Mouse (Mus musculus): Measurements from ENCODE around the gene Nav3. TPM values are rescaled to one million over a fixed set of nuclear protein-coding genes. Genes with fewer than 3 reads are reported as not detected.
A peak's percentile ranks its signal among the peaks of the same experiment; 100 is the strongest.

Nav3 gene
- polyA plus RNA-seq, 1 experiment from 2014 or later = 2.4 TPM

GRCm38 (mm10) chr10:109843661-109844060, 612.3 kb downstream of the Nav3 start:
- Histone ChIP-seq H3K9me3 (replicated peaks; ENCODE audit: control insufficient read depth, low read length) (no peaks in the 10 kb centered on the region), H3K27ac (ENCODE audit: low read length) (no peak overlapping the region), H3K27me3 (ENCODE audit: control insufficient read depth, insufficient read depth, low read length) (no peaks in the 10 kb centered on the region), H3K36me3 (ENCODE audit: control insufficient read depth, insufficient read depth, low read length) (no peaks in the 10 kb centered on the region), H3K4me1 (ENCODE audit: control insufficient read depth, insufficient read depth, low read length) (no peaks in the 10 kb centered on the region), H3K9ac (ENCODE audit: low read length) (no peak overlapping the region), H3K4me2 (ENCODE audit: low read depth, low read length) (no peak overlapping the region), H3K4me3 (replicated peaks; ENCODE audit: low read length) (no peak overlapping the region)
- 65% methylated on average over 4 of the region's 4 CpGs for WGBS
- ATAC-seq (ENCODE audit: insufficient read depth, low FRiP score) = no peak

GRCm38 (mm10) chr10:109832768-109833291, 623.2 kb downstream of the Nav3 start:
- H3K9ac ChIP-seq (ENCODE audit: low read length) = no peak overlapping the region
- H3K9me3 ChIP-seq (replicated peaks; ENCODE audit: control insufficient read depth, low read length) = no peaks in the 10 kb centered on the region
- 36% methylated on average over 18 of the region's 18 CpGs for whole genome bisulfite sequencing
- H3K4me1 ChIP-seq (ENCODE audit: control insufficient read depth, insufficient read depth, low read length) = no peaks in the 10 kb centered on the region
- no peak overlapping the region for H3K4me3 ChIP-seq (replicated peaks; ENCODE audit: low read length)
- no peaks in the 10 kb centered on the region for H3K27me3 ChIP-seq (ENCODE audit: control insufficient read depth, insufficient read depth, low read length)
- H3K36me3 ChIP-seq (ENCODE audit: control insufficient read depth, insufficient read depth, low read length) = no peaks in the 10 kb centered on the region
- ATAC-seq (ENCODE audit: insufficient read depth, low FRiP score) = no peak
- H3K27ac ChIP-seq (ENCODE audit: low read length) = no peak overlapping the region
- 0 out of 2 replicates have a peak overlapping the region, but pooled peaks have one; percentile 6 for H3K4me2 ChIP-seq (ENCODE audit: low read depth, low read length)

GRCm38 (mm10) chr10:109806782-109807493, 649.1 kb downstream of the Nav3 start:
- no peak for ATAC-seq (ENCODE audit: insufficient read depth, low FRiP score)
- H3K4me2 ChIP-seq (ENCODE audit: low read depth, low read length) = no peak overlapping the region
- WGBS = 61% methylated on average over 5 of the region's 5 CpGs
- H3K4me1 ChIP-seq (ENCODE audit: control insufficient read depth, insufficient read depth, low read length) = no peaks in the 10 kb centered on the region
- no peaks in the 10 kb centered on the region for H3K27me3 ChIP-seq (ENCODE audit: control insufficient read depth, insufficient read depth, low read length)
- no peaks in the 10 kb centered on the region for H3K9me3 ChIP-seq (replicated peaks; ENCODE audit: control insufficient read depth, low read length)
- no peaks in the 10 kb centered on the region for H3K36me3 ChIP-seq (ENCODE audit: control insufficient read depth, insufficient read depth, low read length)
- H3K27ac ChIP-seq (ENCODE audit: low read length) = no peak overlapping the region
- no peak overlapping the region for H3K9ac ChIP-seq (ENCODE audit: low read length)
- no peak overlapping the region for H3K4me3 ChIP-seq (replicated peaks; ENCODE audit: low read length)

GRCm38 (mm10) chr10:109803441-109803840, 652.6 kb downstream of the Nav3 start:
- no peak overlapping the region for H3K4me2 ChIP-seq (ENCODE audit: low read depth, low read length)
- no peaks in the 10 kb centered on the region for H3K36me3 ChIP-seq (ENCODE audit: control insufficient read depth, insufficient read depth, low read length)
- H3K4me1 ChIP-seq (ENCODE audit: control insufficient read depth, insufficient read depth, low read length) = no peaks in the 10 kb centered on the region
- H3K27ac ChIP-seq (ENCODE audit: low read length) = no peak overlapping the region
- H3K9me3 ChIP-seq (replicated peaks; ENCODE audit: control insufficient read depth, low read length) = no peaks in the 10 kb centered on the region
- H3K27me3 ChIP-seq (ENCODE audit: control insufficient read depth, insufficient read depth, low read length) = no peaks in the 10 kb centered on the region
- ATAC-seq (ENCODE audit: insufficient read depth, low FRiP score) = no peak
- H3K9ac ChIP-seq (ENCODE audit: low read length) = no peak overlapping the region
- no peak overlapping the region for H3K4me3 ChIP-seq (replicated peaks; ENCODE audit: low read length)

GRCm38 (mm10) chr10:109802236-109802635, 653.8 kb downstream of the Nav3 start:
- Histone ChIP-seq H3K4me3 (replicated peaks; ENCODE audit: low read length) (no peak overlapping the region), H3K36me3 (ENCODE audit: control insufficient read depth, insufficient read depth, low read length) (no peaks in the 10 kb centered on the region), H3K9ac (ENCODE audit: low read length) (no peak overlapping the region), H3K4me2 (ENCODE audit: low read depth, low read length) (no peak overlapping the region), H3K27ac (ENCODE audit: low read length) (no peak overlapping the region), H3K4me1 (ENCODE audit: control insufficient read depth, insufficient read depth, low read length) (no peaks in the 10 kb centered on the region), H3K27me3 (ENCODE audit: control insufficient read depth, insufficient read depth, low read length) (no peaks in the 10 kb centered on the region), H3K9me3 (replicated peaks; ENCODE audit: control insufficient read depth, low read length) (no peaks in the 10 kb centered on the region)
- ATAC-seq (ENCODE audit: insufficient read depth, low FRiP score) = no peak
- WGBS = 62% methylated on average over 1 of the region's 1 CpGs

GRCm38 (mm10) chr10:109799246-109799645, 656.8 kb downstream of the Nav3 start:
- Histone ChIP-seq H3K27ac (ENCODE audit: low read length) (no peak overlapping the region), H3K4me1 (ENCODE audit: control insufficient read depth, insufficient read depth, low read length) (no peaks in the 10 kb centered on the region), H3K36me3 (ENCODE audit: control insufficient read depth, insufficient read depth, low read length) (no peaks in the 10 kb centered on the region), H3K9ac (ENCODE audit: low read length) (no peak overlapping the region), H3K4me2 (ENCODE audit: low read depth, low read length) (no peak overlapping the region), H3K9me3 (replicated peaks; ENCODE audit: control insufficient read depth, low read length) (no peaks in the 10 kb centered on the region), H3K27me3 (ENCODE audit: control insufficient read depth, insufficient read depth, low read length) (no peaks in the 10 kb centered on the region), H3K4me3 (replicated peaks; ENCODE audit: low read length) (no peak overlapping the region)
- WGBS = 77% methylated on average over 6 of the region's 6 CpGs
- no peak for ATAC-seq (ENCODE audit: insufficient read depth, low FRiP score)

- no peaks in the 10 kb centered on the region for H3K36me3 ChIP-seq (ENCODE audit: control insufficient read depth, insufficient read depth, low read length)
- no peak overlapping the region for H3K4me2 ChIP-seq (ENCODE audit: low read depth, low read length)
- no peaks in the 10 kb centered on the region for H3K4me1 ChIP-seq (ENCODE audit: control insufficient read depth, insufficient read depth, low read length)
- H3K27me3 ChIP-seq (ENCODE audit: control insufficient read depth, insufficient read depth, low read length) = no peaks in the 10 kb centered on the region
- H3K4me3 ChIP-seq (replicated peaks; ENCODE audit: low read length) = no peak overlapping the region
- 49% methylated on average over 3 of the region's 3 CpGs for WGBS
- no peak for ATAC-seq (ENCODE audit: insufficient read depth, low FRiP score)
- H3K9me3 ChIP-seq (replicated peaks; ENCODE audit: control insufficient read depth, low read length) = no peaks in the 10 kb centered on the region
- no peak overlapping the region for H3K9ac ChIP-seq (ENCODE audit: low read length)
- H3K27ac ChIP-seq (ENCODE audit: low read length) = no peak overlapping the region
Measured at GRCm38 (mm10) chr10:109796981-109797380, 659.0 kb downstream of the Nav3 start.

- no peak overlapping the region for H3K27ac ChIP-seq (ENCODE audit: low read length)
- no peak overlapping the region for H3K4me2 ChIP-seq (ENCODE audit: low read depth, low read length)
- ATAC-seq (ENCODE audit: insufficient read depth, low FRiP score) = no peak
- H3K4me3 ChIP-seq (replicated peaks; ENCODE audit: low read length) = no peak overlapping the region
- H3K27me3 ChIP-seq (ENCODE audit: control insufficient read depth, insufficient read depth, low read length) = no peaks in the 10 kb centered on the region
- no peaks in the 10 kb centered on the region for H3K4me1 ChIP-seq (ENCODE audit: control insufficient read depth, insufficient read depth, low read length)
- H3K9ac ChIP-seq (ENCODE audit: low read length) = no peak overlapping the region
- WGBS = 53% methylated on average over 4 of the region's 4 CpGs
- no peaks in the 10 kb centered on the region for H3K36me3 ChIP-seq (ENCODE audit: control insufficient read depth, insufficient read depth, low read length)
- no peaks in the 10 kb centered on the region for H3K9me3 ChIP-seq (replicated peaks; ENCODE audit: control insufficient read depth, low read length)
Measured at GRCm38 (mm10) chr10:109793491-109793890, 662.5 kb downstream of the Nav3 start.

GRCm38 (mm10) chr10:109788728-109789127, 667.3 kb downstream of the Nav3 start:
- H3K27ac ChIP-seq (ENCODE audit: low read length) = no peak overlapping the region
- no peaks in the 10 kb centered on the region for H3K9me3 ChIP-seq (replicated peaks; ENCODE audit: control insufficient read depth, low read length)
- no peaks in the 10 kb centered on the region for H3K36me3 ChIP-seq (ENCODE audit: control insufficient read depth, insufficient read depth, low read length)
- H3K4me1 ChIP-seq (ENCODE audit: control insufficient read depth, insufficient read depth, low read length) = no peaks in the 10 kb centered on the region
- H3K4me2 ChIP-seq (ENCODE audit: low read depth, low read length) = no peak overlapping the region
- H3K4me3 ChIP-seq (replicated peaks; ENCODE audit: low read length) = no peak overlapping the region
- no peaks in the 10 kb centered on the region for H3K27me3 ChIP-seq (ENCODE audit: control insufficient read depth, insufficient read depth, low read length)
- H3K9ac ChIP-seq (ENCODE audit: low read length) = no peak overlapping the region
- no peak for ATAC-seq (ENCODE audit: insufficient read depth, low FRiP score)
- 86% methylated on average over 2 of the region's 2 CpGs for WGBS
